Mouse (Mus musculus): ENCODE measurements around the gene Camkmt. TPM values are rescaled to one million over a fixed set of nuclear protein-coding genes. Genes with fewer than 3 reads are reported as not detected.

Camkmt gene
- polyA plus RNA-seq, 1 experiment from 2014 or later = 19.4 TPM

GRCm38 (mm10) chr17:85144141-85144540 lies 53.8 kb downstream of the Camkmt start:
- no peak overlapping the region for H3K4me3 ChIP-seq (replicated peaks; ENCODE audit: low read depth, low read length)
- no peaks in the 10 kb centered on the region for H3K27me3 ChIP-seq (ENCODE audit: control insufficient read depth, insufficient read depth, low read length)
- H3K27ac ChIP-seq (replicated peaks; ENCODE audit: low read depth, low read length) = no peak overlapping the region
- no peak overlapping the region for H3K9ac ChIP-seq (replicated peaks; ENCODE audit: low read length)
- H3K4me1 ChIP-seq (ENCODE audit: control insufficient read depth, insufficient read depth, low read length) = peaks cover 6% of the 10 kb centered on the region; the same call in 1 of the 2 replicates
- no peak overlapping the region for H3K4me2 ChIP-seq (ENCODE audit: low read length)
- no peaks in the 10 kb centered on the region for H3K9me3 ChIP-seq (ENCODE audit: control insufficient read depth, low read length)
- DNase-seq (no peak), ATAC-seq (ENCODE audit: low FRiP score, low TSS enrichment) (no peak)
- 94% methylated on average over 6 of the region's 6 CpGs for WGBS
- H3K36me3 ChIP-seq (ENCODE audit: control insufficient read depth, insufficient read depth, low read length) = no peaks in the 10 kb centered on the region

- Histone ChIP-seq H3K4me2 (ENCODE audit: low read length) (no peak overlapping the region), H3K4me3 (replicated peaks; ENCODE audit: low read depth, low read length) (no peak overlapping the region), H3K36me3 (ENCODE audit: control insufficient read depth, insufficient read depth, low read length) (no peaks in the 10 kb centered on the region), H3K4me1 (ENCODE audit: control insufficient read depth, insufficient read depth, low read length) (no peaks in the 10 kb centered on the region), H3K9me3 (ENCODE audit: control insufficient read depth, low read length) (no peaks in the 10 kb centered on the region), H3K27me3 (ENCODE audit: control insufficient read depth, insufficient read depth, low read length) (no peaks in the 10 kb centered on the region), H3K9ac (replicated peaks; ENCODE audit: low read length) (no peak overlapping the region), H3K27ac (replicated peaks; ENCODE audit: low read depth, low read length) (no peak overlapping the region)
- WGBS = 87% methylated on average over 1 of the region's 1 CpGs
- ATAC-seq (ENCODE audit: low FRiP score, low TSS enrichment) = no peak
- DNase-seq = no peak
Measured at GRCm38 (mm10) chr17:85148348-85148747, 58.0 kb downstream of the Camkmt start.

GRCm38 (mm10) chr17:85149211-85149738 lies 58.9 kb downstream of the Camkmt start:
- WGBS = 37% methylated on average over 3 of the region's 3 CpGs
- Histone ChIP-seq H3K9ac (replicated peaks; ENCODE audit: low read length) (no peak overlapping the region), H3K4me3 (replicated peaks; ENCODE audit: low read depth, low read length) (no peak overlapping the region), H3K36me3 (ENCODE audit: control insufficient read depth, insufficient read depth, low read length) (no peaks in the 10 kb centered on the region), H3K9me3 (ENCODE audit: control insufficient read depth, low read length) (no peaks in the 10 kb centered on the region), H3K27ac (replicated peaks; ENCODE audit: low read depth, low read length) (no peak overlapping the region), H3K27me3 (ENCODE audit: control insufficient read depth, insufficient read depth, low read length) (no peaks in the 10 kb centered on the region), H3K4me2 (ENCODE audit: low read length) (no peak overlapping the region), H3K4me1 (ENCODE audit: control insufficient read depth, insufficient read depth, low read length) (no peaks in the 10 kb centered on the region)
- DNase-seq (no peak), ATAC-seq (ENCODE audit: low FRiP score, low TSS enrichment) (no peak)

- ATAC-seq (ENCODE audit: low FRiP score, low TSS enrichment) = no peak
- WGBS = 71% methylated on average over 8 of the region's 8 CpGs
Measured at GRCm38 (mm10) chr17:85151264-85151663, 60.9 kb downstream of the Camkmt start.

GRCm38 (mm10) chr17:85158202-85158601 lies 67.8 kb downstream of the Camkmt start:
- ATAC-seq (ENCODE audit: low FRiP score, low TSS enrichment) (no peak), DNase-seq (no peak)
- H3K4me3 ChIP-seq (replicated peaks; ENCODE audit: low read depth, low read length) = no peak overlapping the region
- no peaks in the 10 kb centered on the region for H3K9me3 ChIP-seq (ENCODE audit: control insufficient read depth, low read length)
- H3K4me2 ChIP-seq (ENCODE audit: low read length) = no peak overlapping the region
- H3K27me3 ChIP-seq (ENCODE audit: control insufficient read depth, insufficient read depth, low read length) = no peaks in the 10 kb centered on the region
- H3K36me3 ChIP-seq (ENCODE audit: control insufficient read depth, insufficient read depth, low read length) = no peaks in the 10 kb centered on the region
- WGBS = 76% methylated on average over 4 of the region's 4 CpGs
- H3K9ac ChIP-seq (replicated peaks; ENCODE audit: low read length) = no peak overlapping the region
- no peaks in the 10 kb centered on the region for H3K4me1 ChIP-seq (ENCODE audit: control insufficient read depth, insufficient read depth, low read length)
- H3K27ac ChIP-seq (replicated peaks; ENCODE audit: low read depth, low read length) = no peak overlapping the region

More at GRCm38 (mm10) chr17:85151264-85151663, 60.9 kb downstream of the Camkmt start:
- Histone ChIP-seq H3K27ac (replicated peaks; ENCODE audit: low read depth, low read length) (no peak overlapping the region), H3K9ac (replicated peaks; ENCODE audit: low read length) (no peak overlapping the region), H3K36me3 (ENCODE audit: control insufficient read depth, insufficient read depth, low read length) (no peaks in the 10 kb centered on the region), H3K9me3 (ENCODE audit: control insufficient read depth, low read length) (no peaks in the 10 kb centered on the region), H3K4me2 (ENCODE audit: low read length) (no peak overlapping the region), H3K4me1 (ENCODE audit: control insufficient read depth, insufficient read depth, low read length) (no peaks in the 10 kb centered on the region), H3K4me3 (replicated peaks; ENCODE audit: low read depth, low read length) (no peak overlapping the region), H3K27me3 (ENCODE audit: control insufficient read depth, insufficient read depth, low read length) (no peaks in the 10 kb centered on the region)
- DNase-seq = no peak

GRCm38 (mm10) chr17:85159526-85159925 lies 69.2 kb downstream of the Camkmt start:
- DNase-seq = no peak
- no peak overlapping the region for H3K27ac ChIP-seq (replicated peaks; ENCODE audit: low read depth, low read length)
- no peak overlapping the region for H3K4me2 ChIP-seq (ENCODE audit: low read length)
- H3K4me3 ChIP-seq (replicated peaks; ENCODE audit: low read depth, low read length) = no peak overlapping the region
- H3K9me3 ChIP-seq (ENCODE audit: control insufficient read depth, low read length) = no peaks in the 10 kb centered on the region
- no peak for ATAC-seq (ENCODE audit: low FRiP score, low TSS enrichment)
- no peaks in the 10 kb centered on the region for H3K36me3 ChIP-seq (ENCODE audit: control insufficient read depth, insufficient read depth, low read length)
- no peak overlapping the region for H3K9ac ChIP-seq (replicated peaks; ENCODE audit: low read length)
- H3K4me1 ChIP-seq (ENCODE audit: control insufficient read depth, insufficient read depth, low read length) = no peaks in the 10 kb centered on the region
- 87% methylated on average over 8 of the region's 8 CpGs for WGBS
- H3K27me3 ChIP-seq (ENCODE audit: control insufficient read depth, insufficient read depth, low read length) = no peaks in the 10 kb centered on the region

GRCm38 (mm10) chr17:85160786-85161185 lies 70.4 kb downstream of the Camkmt start:
- H3K27me3 ChIP-seq (ENCODE audit: control insufficient read depth, insufficient read depth, low read length) = no peaks in the 10 kb centered on the region
- H3K4me1 ChIP-seq (ENCODE audit: control insufficient read depth, insufficient read depth, low read length) = no peaks in the 10 kb centered on the region
- 93% methylated on average over 8 of the region's 8 CpGs for WGBS
- ATAC-seq (ENCODE audit: low FRiP score, low TSS enrichment) = no peak
- H3K27ac ChIP-seq (replicated peaks; ENCODE audit: low read depth, low read length) = no peak overlapping the region
- no peak overlapping the region for H3K4me3 ChIP-seq (replicated peaks; ENCODE audit: low read depth, low read length)
- H3K9ac ChIP-seq (replicated peaks; ENCODE audit: low read length) = no peak overlapping the region
- no peaks in the 10 kb centered on the region for H3K9me3 ChIP-seq (ENCODE audit: control insufficient read depth, low read length)
- no peaks in the 10 kb centered on the region for H3K36me3 ChIP-seq (ENCODE audit: control insufficient read depth, insufficient read depth, low read length)
- no peak for DNase-seq
- no peak overlapping the region for H3K4me2 ChIP-seq (ENCODE audit: low read length)

GRCm38 (mm10) chr17:85162569-85163271 lies 72.4 kb downstream of the Camkmt start:
- no peak overlapping the region for H3K9ac ChIP-seq (replicated peaks; ENCODE audit: low read length)
- H3K9me3 ChIP-seq (ENCODE audit: control insufficient read depth, low read length) = no peaks in the 10 kb centered on the region
- H3K4me1 ChIP-seq (ENCODE audit: control insufficient read depth, insufficient read depth, low read length) = no peaks in the 10 kb centered on the region
- ATAC-seq (ENCODE audit: low FRiP score, low TSS enrichment) (no peak), DNase-seq (no peak)
- H3K27ac ChIP-seq (replicated peaks; ENCODE audit: low read depth, low read length) = no peak overlapping the region
- H3K27me3 ChIP-seq (ENCODE audit: control insufficient read depth, insufficient read depth, low read length) = no peaks in the 10 kb centered on the region
- H3K4me3 ChIP-seq (replicated peaks; ENCODE audit: low read depth, low read length) = no peak overlapping the region
- no peaks in the 10 kb centered on the region for H3K36me3 ChIP-seq (ENCODE audit: control insufficient read depth, insufficient read depth, low read length)
- WGBS = 81% methylated on average over 7 of the region's 7 CpGs
- H3K4me2 ChIP-seq (ENCODE audit: low read length) = no peak overlapping the region

- WGBS = 92% methylated on average over 4 of the region's 4 CpGs
- Histone ChIP-seq H3K4me1 (ENCODE audit: control insufficient read depth, insufficient read depth, low read length) (no peaks in the 10 kb centered on the region), H3K9ac (replicated peaks; ENCODE audit: low read length) (no peak overlapping the region), H3K36me3 (ENCODE audit: control insufficient read depth, insufficient read depth, low read length) (no peaks in the 10 kb centered on the region), H3K27me3 (ENCODE audit: control insufficient read depth, insufficient read depth, low read length) (no peaks in the 10 kb centered on the region), H3K4me3 (replicated peaks; ENCODE audit: low read depth, low read length) (no peak overlapping the region), H3K4me2 (ENCODE audit: low read length) (no peak overlapping the region), H3K27ac (replicated peaks; ENCODE audit: low read depth, low read length) (no peak overlapping the region), H3K9me3 (ENCODE audit: control insufficient read depth, low read length) (no peaks in the 10 kb centered on the region)
- no peak for ATAC-seq (ENCODE audit: low FRiP score, low TSS enrichment)
- DNase-seq = no peak
Measured at GRCm38 (mm10) chr17:85163272-85163610, 72.9 kb downstream of the Camkmt start.
